Mouse (Mus musculus): ENCODE measurements around the gene Olfr697.
"Not testable (repeated sequence)": the region's sequence is repeated elsewhere in the genome, so short reads cannot be mapped to it uniquely, and the experiment has no call there.

The Olfr697 gene

GRCm38 (mm10) chr7:106742343-106742742 is at the start of gene Olfr697:
Gene Olfr697 (minus strand): TSS chr7:106742443.
- DNase-seq (ENCODE audit: low spot score in 2 of 2) = no peak

- no peak for DNase-seq (ENCODE audit: low spot score in 2 of 2)
Measured at GRCm38 (mm10) chr7:106788330-106788729, 46.1 kb upstream of the Olfr697 start.

- DNase-seq (ENCODE audit: low spot score in 2 of 2) = not testable (repeated sequence)
Measured at GRCm38 (mm10) chr7:106761008-106761407, 18.8 kb upstream of the Olfr697 start.

- DNase-seq (ENCODE audit: low spot score in 2 of 2) = no peak
Measured at GRCm38 (mm10) chr7:106758800-106759199, 16.6 kb upstream of the Olfr697 start.

- DNase-seq (ENCODE audit: low spot score in 2 of 2) = no peak
Measured at GRCm38 (mm10) chr7:106755297-106755696, 13.1 kb upstream of the Olfr697 start, which contains the start of gene Olfr698. Gene Olfr698 (minus strand): TSS chr7:106755397.

GRCm38 (mm10) chr7:106745811-106746210 is 3.6 kb upstream of the Olfr697 start:
- no peak for DNase-seq (ENCODE audit: low spot score in 2 of 2)

GRCm38 (mm10) chr7:106737028-106737427 is 5.2 kb downstream of the Olfr697 start:
- DNase-seq (ENCODE audit: low spot score in 2 of 2) = no peak

- no peak for DNase-seq (ENCODE audit: low spot score in 2 of 2)
Measured at GRCm38 (mm10) chr7:106733717-106734116, 8.5 kb downstream of the Olfr697 start.

- not testable (repeated sequence) for DNase-seq (ENCODE audit: low spot score in 2 of 2)
Measured at GRCm38 (mm10) chr7:106725654-106726053, 16.6 kb downstream of the Olfr697 start.

GRCm38 (mm10) chr7:106716296-106716695 is 25.9 kb downstream of the Olfr697 start, which contains the start of gene Olfr695:
Gene Olfr695 (minus strand): TSS chr7:106716396.
- no peak for DNase-seq (ENCODE audit: low spot score in 2 of 2)

- DNase-seq (ENCODE audit: low spot score in 2 of 2) = no peak
Measured at GRCm38 (mm10) chr7:106711463-106711862, 30.8 kb downstream of the Olfr697 start.

GRCm38 (mm10) chr7:106707705-106708104 is 34.5 kb downstream of the Olfr697 start:
- DNase-seq (ENCODE audit: low spot score in 2 of 2) = not testable (repeated sequence)

- no peak for DNase-seq (ENCODE audit: low spot score in 2 of 2)
Measured at GRCm38 (mm10) chr7:106696891-106697290, 45.4 kb downstream of the Olfr697 start.

- no peak for DNase-seq (ENCODE audit: low spot score in 2 of 2)
Measured at GRCm38 (mm10) chr7:106692976-106693375, 49.3 kb downstream of the Olfr697 start.

- no peak for DNase-seq (ENCODE audit: low spot score in 2 of 2)
Measured at GRCm38 (mm10) chr7:106691714-106692113, 50.5 kb downstream of the Olfr697 start, which contains the start of gene Olfr694. Gene Olfr694 (minus strand): TSS chr7:106691814.

Data from urinary bladder, postnatal 4 days (tissue).